Mouse (Mus musculus) limb, embryonic 10.5 days (tissue): ENCODE data around the gene Nrsn2. TPM values are rescaled to one million over a fixed set of nuclear protein-coding genes. Genes with fewer than 3 reads are reported as not detected.

ENCODE experiments used
- DNase-seq: peaks from one replicate; pipeline ENCODE4 v3.0.0-alpha.2; 2017; ENCODE audit warnings: low spot score
- H3K27ac ChIP-seq: fragments of 300-500 bp; sonication (generic); 2 replicates; pipeline ENCODE4 v1.5.1; 2016; ENCODE audit warnings: mild to moderate bottlenecking
- H3K27me3 ChIP-seq: fragments of 300-500 bp; sonication (generic); 2 replicates; pipeline ENCODE4 v1.6.1; 2016; ENCODE audit warnings: low read depth, mild to moderate bottlenecking; ENCODE audit not compliant: poor library complexity, severe bottlenecking
- H3K36me3 ChIP-seq: fragments of 300-500 bp; sonication (generic); 2 replicates; pipeline ENCODE4 v1.6.1; 2016; ENCODE audit warnings: mild to moderate bottlenecking, moderate library complexity
- H3K4me1 ChIP-seq: fragments of 300-500 bp; sonication (generic); 2 replicates; pipeline ENCODE4 v1.6.1; 2016
- H3K4me3 ChIP-seq: fragments of 300-500 bp; sonication (generic); 2 replicates; pipeline ENCODE4 v1.5.1; 2016; ENCODE audit warnings: mild to moderate bottlenecking, moderate library complexity
- H3K9me3 ChIP-seq: fragments of 300-500 bp; sonication (generic); replicated peaks from 2 replicates; pipeline ENCODE4 v1.6.1; 2016; ENCODE audit warnings: mild to moderate bottlenecking
- whole genome bisulfite sequencing: fragments of 180-500 bp; shearing (Covaris S2); methylation state at CpG from one replicate; pipeline ENCODE4 v1.1.7; 2016; 5-methylcytosine and 5-hydroxymethylcytosine counted together
- polyA plus RNA-seq: library from polyadenylated mRNA; unstranded; fragments of >200 nt; fragmentation: Nextera tagmentation; extraction: Ambion mirVana; gene quantifications from 2 replicates; pipeline ENCODE4 v1.2.1, GENCODE M21; 2016

Nrsn2 gene
- polyA plus RNA-seq, 1 experiment from 2014 or later: 1.4 TPM

DNA sequence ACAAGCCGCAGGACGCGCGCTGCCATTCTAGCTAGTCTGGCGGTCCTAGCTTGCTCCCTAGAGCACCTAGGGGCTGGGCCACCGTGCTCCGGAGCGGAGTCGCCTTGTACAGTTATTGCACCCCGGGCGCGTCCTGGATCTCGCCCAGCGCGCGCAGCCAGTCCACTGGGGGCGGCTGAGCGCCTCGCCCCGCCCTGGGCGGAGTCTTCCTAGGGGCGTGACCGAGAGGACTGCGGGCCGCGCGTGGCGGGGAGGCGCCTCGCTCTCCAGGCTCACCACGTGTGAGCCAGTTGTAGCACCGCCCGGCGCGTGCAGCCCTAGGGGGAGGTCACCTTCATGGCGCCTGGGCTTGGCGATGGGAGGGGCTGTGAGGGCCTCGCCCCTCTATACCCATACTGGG, 22.3 kb upstream of the Nrsn2 start:
- Histone ChIP-seq H3K36me3 (peaks cover 18% of the 10 kb centered on the region), H3K27me3 (no peaks in the 10 kb centered on the region), H3K4me1 (peaks cover 43% of the 10 kb centered on the region), H3K4me3 (peak overlapping the region; percentile 97), H3K27ac (peak overlapping the region; percentile 99), H3K9me3 (no peaks in the 10 kb centered on the region)
- peak; percentile 96 for DNase-seq
- under 1% methylated on average over 38 of the region's 38 CpGs for WGBS

DNA sequence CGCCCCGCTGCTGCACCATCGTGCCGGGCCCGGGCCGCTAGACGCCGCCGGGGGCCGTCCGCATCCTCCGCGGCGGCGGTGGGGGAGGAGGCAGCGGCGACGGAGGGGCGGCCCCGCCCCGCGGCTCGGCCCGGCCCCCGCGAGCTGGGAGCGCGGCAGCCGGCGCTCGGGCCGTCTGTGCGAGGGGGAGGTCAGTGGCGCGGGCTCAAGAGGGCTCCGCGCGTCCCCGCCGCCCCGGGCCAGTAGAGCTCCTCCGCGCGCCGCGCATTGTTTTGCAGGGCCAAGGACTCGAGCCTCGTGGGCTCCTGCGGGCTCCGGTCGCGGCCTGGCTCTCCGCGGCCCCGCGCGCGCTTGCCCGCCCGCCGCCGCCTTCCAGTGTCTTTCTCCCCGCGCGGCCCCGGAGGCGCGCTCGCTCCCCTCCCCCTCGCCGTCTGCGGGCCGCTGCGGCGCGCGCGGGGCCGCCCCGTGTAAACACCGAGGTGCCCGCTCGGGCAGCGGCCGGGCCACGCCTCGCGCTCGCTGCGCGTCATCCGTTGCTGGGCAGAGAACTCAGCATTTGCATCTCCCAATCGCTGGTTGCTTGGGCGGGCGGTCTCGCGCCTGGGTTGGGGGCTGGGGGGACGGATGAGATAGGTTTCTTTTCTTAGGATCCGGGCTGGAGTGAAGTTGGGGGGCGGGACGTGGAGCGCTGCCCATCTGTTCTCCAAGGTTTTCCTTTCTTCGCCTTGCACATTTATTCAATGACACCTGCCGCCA, 21.4 kb upstream of the Nrsn2 start, which contains the start of gene Sox12:
TSS of gene Sox12 (minus strand) at position 384 of the 756 bp plus-strand sequence.
- Histone ChIP-seq H3K27me3 (no peaks in the 10 kb centered on the region), H3K4me1 (peaks cover 51% of the 10 kb centered on the region), H3K36me3 (peaks cover 20% of the 10 kb centered on the region), H3K4me3 (peak within 1 kb of the TSS; percentile 97), H3K27ac (peak within 1 kb of the TSS; percentile 99), H3K9me3 (no peaks in the 10 kb centered on the region)
- under 1% methylated on average over 95 of the region's 104 CpGs for WGBS
- DNase-seq: peak; percentile 99

- Histone ChIP-seq H3K4me1 (peaks cover 51% of the 10 kb centered on the region), H3K27ac (peak overlapping the region; percentile 99), H3K27me3 (no peaks in the 10 kb centered on the region), H3K4me3 (peak overlapping the region; percentile 97), H3K36me3 (peaks cover 20% of the 10 kb centered on the region), H3K9me3 (no peaks in the 10 kb centered on the region)
- whole genome bisulfite sequencing: under 1% methylated on average over 76 of the region's 77 CpGs
- DNase-seq: peak; percentile 81
These were observed 20.7 kb upstream of the Nrsn2 start for GRCm38 (mm10) chr2:152397004-152397589.

- H3K4me1 ChIP-seq: peaks cover 51% of the 10 kb centered on the region
- under 1% methylated on average over 46 of the region's 46 CpGs for WGBS
These were observed 19.9 kb upstream of the Nrsn2 start for GRCm38 (mm10) chr2:152396110-152397003.

GRCm38 (mm10) chr2:152395271-152395920, 19.0 kb upstream of the Nrsn2 start:
- peaks cover 51% of the 10 kb centered on the region for H3K4me1 ChIP-seq
- no peaks in the 10 kb centered on the region for H3K9me3 ChIP-seq
- 32% methylated on average over 13 of the region's 13 CpGs for whole genome bisulfite sequencing
- peak; percentile 39 for DNase-seq
- peak overlapping the region; percentile 97 for H3K4me3 ChIP-seq
- peaks cover 20% of the 10 kb centered on the region for H3K36me3 ChIP-seq
- H3K27me3 ChIP-seq: no peaks in the 10 kb centered on the region
- H3K27ac ChIP-seq: peak overlapping the region; percentile 99

More at GRCm38 (mm10) chr2:152396110-152397003, 19.9 kb upstream of the Nrsn2 start:
- Histone ChIP-seq H3K36me3 (peaks cover 20% of the 10 kb centered on the region), H3K4me3 (peak overlapping the region; percentile 97), H3K9me3 (no peaks in the 10 kb centered on the region), H3K27me3 (no peaks in the 10 kb centered on the region), H3K27ac (peak overlapping the region; percentile 99)
- DNase-seq: peak; percentile 96

DNA sequence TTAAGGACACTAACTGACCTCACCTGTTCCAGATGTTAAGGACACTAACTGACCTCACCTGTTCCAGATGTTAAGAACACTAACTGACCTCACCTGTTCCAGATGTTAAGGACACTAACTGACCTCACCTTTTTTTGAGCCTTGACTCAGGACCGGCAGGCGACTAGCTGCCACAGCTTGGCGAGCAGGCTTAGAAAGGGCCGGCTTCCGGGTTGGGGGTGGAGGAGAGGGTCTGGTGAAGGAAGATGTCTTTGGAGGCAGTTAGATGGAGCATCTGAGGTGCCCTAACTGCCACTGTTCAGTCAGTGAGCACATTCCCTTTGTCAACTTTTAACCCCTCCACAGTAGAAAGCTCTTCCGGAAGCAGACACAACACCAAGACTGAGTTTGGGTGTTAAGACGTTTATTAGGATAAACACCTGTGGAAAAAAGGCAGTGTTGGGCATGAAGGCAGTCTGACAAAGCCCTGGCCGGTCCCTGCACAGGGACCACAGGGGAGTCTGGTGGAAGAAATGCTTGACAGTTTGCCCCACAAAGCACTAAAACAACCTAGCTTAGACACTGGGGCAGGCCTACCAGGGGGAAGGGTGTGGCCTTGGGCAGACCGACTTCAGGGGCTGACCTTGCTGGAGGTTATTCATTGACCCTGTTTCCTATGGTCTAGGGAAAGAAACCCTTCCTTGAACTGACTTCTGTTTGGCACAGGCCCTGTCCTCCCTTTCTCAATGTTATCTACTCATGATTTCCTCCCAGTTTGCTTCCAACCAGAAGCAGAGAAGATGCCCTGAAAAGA, 17.0 kb upstream of the Nrsn2 start:
- Histone ChIP-seq H3K27ac (no peak overlapping the region), H3K36me3 (peaks cover 20% of the 10 kb centered on the region), H3K9me3 (no peaks in the 10 kb centered on the region), H3K4me3 (peak overlapping the region; percentile 97), H3K27me3 (no peaks in the 10 kb centered on the region), H3K4me1 (peaks cover 32% of the 10 kb centered on the region)
- 54% methylated on average over 9 of the region's 9 CpGs for WGBS
- peak; percentile 43 for DNase-seq

GRCm38 (mm10) chr2:152392786-152393185, 16.3 kb upstream of the Nrsn2 start:
- Histone ChIP-seq H3K4me1 (peaks cover 30% of the 10 kb centered on the region), H3K9me3 (no peaks in the 10 kb centered on the region), H3K27me3 (no peaks in the 10 kb centered on the region), H3K27ac (no peak overlapping the region), H3K36me3 (peaks cover 20% of the 10 kb centered on the region), H3K4me3 (no peak overlapping the region)
- no peak for DNase-seq
- 29% methylated on average over 3 of the region's 3 CpGs for WGBS

GRCm38 (mm10) chr2:152384191-152384590, 7.8 kb upstream of the Nrsn2 start:
- Histone ChIP-seq H3K9me3 (no peaks in the 10 kb centered on the region), H3K4me3 (no peak overlapping the region), H3K27me3 (no peaks in the 10 kb centered on the region), H3K27ac (no peak overlapping the region), H3K36me3 (no peaks in the 10 kb centered on the region), H3K4me1 (no peaks in the 10 kb centered on the region)
- 90% methylated on average over 4 of the region's 4 CpGs for WGBS
- DNase-seq: no peak

- WGBS: 5% methylated on average over 21 of the region's 21 CpGs
- Histone ChIP-seq H3K36me3 (no peaks in the 10 kb centered on the region), H3K9me3 (no peaks in the 10 kb centered on the region), H3K27me3 (peaks cover 36% of the 10 kb centered on the region), H3K4me1 (peaks cover 30% of the 10 kb centered on the region), H3K4me3 (peak overlapping the region; percentile 38), H3K27ac (peak overlapping the region; percentile 61)
- DNase-seq: peak; percentile 77
These were observed 640 bp downstream of the Nrsn2 start for GRCm38 (mm10) chr2:152375652-152376344.

DNA sequence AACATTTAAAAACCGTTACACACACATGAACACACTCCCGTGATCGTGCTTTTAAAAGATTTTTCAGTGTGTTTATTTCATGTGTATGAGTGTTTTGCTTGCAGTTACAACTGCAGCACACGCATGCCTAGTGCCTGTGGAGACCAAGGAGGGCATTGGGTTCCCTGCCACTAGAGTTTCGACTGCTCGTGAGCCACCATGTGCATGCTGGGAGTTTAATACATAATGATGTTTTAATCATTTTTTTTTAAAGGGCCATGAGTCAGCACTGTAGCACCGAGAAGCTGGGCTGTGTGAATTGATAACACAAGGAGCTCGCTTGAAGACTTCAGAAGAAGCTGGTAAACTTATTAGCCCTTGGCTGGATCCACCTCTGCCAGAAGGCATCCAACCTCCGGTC, 2.9 kb downstream of the Nrsn2 start:
- peaks cover 36% of the 10 kb centered on the region for H3K27me3 ChIP-seq
- 86% methylated on average over 9 of the region's 9 CpGs for WGBS

DNA sequence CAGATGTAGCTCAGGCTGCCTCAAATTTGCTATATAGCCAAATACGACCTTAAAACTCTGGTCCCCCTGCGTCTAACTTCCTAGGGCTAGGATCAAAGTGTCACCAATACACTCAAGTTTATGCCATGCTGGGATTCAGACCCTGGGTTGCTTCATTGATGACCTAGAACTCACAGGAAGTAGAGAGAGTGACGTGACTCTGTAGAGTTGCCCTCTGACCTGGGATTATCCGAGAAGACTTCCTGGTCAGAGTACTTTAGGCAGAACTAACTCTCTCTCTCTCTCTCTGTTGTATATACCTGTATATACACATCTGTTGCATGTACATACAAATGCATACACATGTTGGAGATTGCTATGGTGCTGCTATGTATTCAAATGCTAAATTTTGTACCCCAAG, 3.8 kb downstream of the Nrsn2 start:
- H3K4me1 ChIP-seq: peaks cover 40% of the 10 kb centered on the region
- no peak overlapping the region for H3K27ac ChIP-seq
- H3K9me3 ChIP-seq: no peaks in the 10 kb centered on the region
- H3K36me3 ChIP-seq: no peaks in the 10 kb centered on the region
- H3K27me3 ChIP-seq: peaks cover 34% of the 10 kb centered on the region
- H3K4me3 ChIP-seq: no peak overlapping the region
- WGBS: 63% methylated on average over 4 of the region's 4 CpGs
- DNase-seq: no peak

More for the DNA sequence above, 2.9 kb downstream of the Nrsn2 start:
- DNase-seq: no peak
- Histone ChIP-seq H3K4me1 (peaks cover 40% of the 10 kb centered on the region), H3K36me3 (no peaks in the 10 kb centered on the region), H3K9me3 (no peaks in the 10 kb centered on the region), H3K27ac (no peak overlapping the region), H3K4me3 (no peak overlapping the region)
